Mouse (Mus musculus) embryonic fibroblast, embryonic 13.5 days (primary cell): ENCODE results near the gene Htatip2.

Experiments used
- CTCF ChIP-seq: IDR thresholded peaks from 2 replicates; pipeline ENCODE4 v1.5.1; 2011; ENCODE audit warnings: mild to moderate bottlenecking, control low read depth, low read length, moderate library complexity, borderline replicate concordance; ENCODE audit not compliant: insufficient read depth
- POLR2A ChIP-seq: IDR thresholded peaks from 2 replicates; pipeline ENCODE4 v1.6.1; 2011; ENCODE audit warnings: low read depth, mild to moderate bottlenecking, control low read depth, low read length, moderate library complexity

DNA sequence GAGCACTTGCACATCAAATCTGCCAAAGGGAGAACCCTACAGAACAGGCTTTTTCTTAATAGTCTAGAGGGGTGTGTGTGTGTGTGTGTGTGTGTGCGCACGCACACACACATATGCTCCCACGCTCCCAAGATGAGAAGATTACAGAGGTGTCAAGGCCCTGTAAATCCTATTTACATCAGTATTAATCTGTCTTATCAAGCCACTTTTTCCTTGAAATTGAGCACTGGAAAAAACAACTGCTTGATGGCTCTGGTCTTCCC is 28.4 kb downstream of the Htatip2 start:
- no peak for TF ChIP-seq POLR2A
- no peak for TF ChIP-seq CTCF
